Mouse (Mus musculus) embryonic facial prominence, embryonic 14.5 days (tissue): ENCODE data around the gene Clstn2. TPM values are rescaled to one million over a fixed set of nuclear protein-coding genes. Genes with fewer than 3 reads are reported as not detected.

Source experiments
- ATAC-seq: fragments of 200-750 bp; cut with Nextera tagmentation; 2 replicates; pipeline ENCODE4 v1.8.0; 2017; ENCODE audit warnings: low read depth, moderate number of reproducible peaks, moderate TSS enrichment
- DNase-seq: peaks from one replicate; pipeline ENCODE4 v3.0.0-alpha.2; 2015; ENCODE audit warnings: low spot score
- H3K27ac ChIP-seq: fragments of 300-500 bp; sonication (generic); replicated peaks from 2 replicates; pipeline ENCODE4 v1.5.1; 2014; ENCODE audit warnings: low read depth, mild to moderate bottlenecking, low read length, moderate library complexity
- H3K27me3 ChIP-seq: fragments of 300-500 bp; sonication (generic); replicated peaks from 2 replicates; pipeline ENCODE4 v1.6.1; 2014; ENCODE audit warnings: low read length; ENCODE audit not compliant: control insufficient read depth, insufficient read depth
- H3K36me3 ChIP-seq: fragments of 300-500 bp; sonication (generic); 2 replicates; pipeline ENCODE4 v1.6.1; 2014; ENCODE audit warnings: low read length, mixed read lengths; ENCODE audit not compliant: control insufficient read depth, insufficient read depth
- H3K4me1 ChIP-seq: fragments of 300-500 bp; sonication (generic); 2 replicates; pipeline ENCODE4 v1.6.1; 2014; ENCODE audit warnings: antibody characterized with exemption, low read length; ENCODE audit not compliant: control insufficient read depth, insufficient read depth
- H3K4me2 ChIP-seq: fragments of 300-500 bp; sonication (generic); 2 replicates; pipeline ENCODE4 v1.6.1; 2014; ENCODE audit warnings: low read depth, mild to moderate bottlenecking, low read length, moderate library complexity, mixed read lengths
- H3K4me3 ChIP-seq: fragments of 300-500 bp; sonication (generic); 2 replicates; pipeline ENCODE4 v1.5.1; 2014; ENCODE audit warnings: low read depth, mild to moderate bottlenecking, low read length
- H3K9ac ChIP-seq: fragments of 300-500 bp; sonication (generic); 2 replicates; pipeline ENCODE4 v1.6.1; 2014; ENCODE audit warnings: low read depth, mild to moderate bottlenecking, low read length, moderate library complexity, mixed read lengths
- H3K9me3 ChIP-seq: fragments of 300-500 bp; sonication (generic); 2 replicates; pipeline ENCODE4 v1.6.1; 2016; ENCODE audit warnings: low read length; ENCODE audit not compliant: control insufficient read depth
- WGBS: fragments of 180-500 bp; shearing (Covaris S2); extraction: QIAGEN DNeasy Blood & Tissue Kit; methylation state at CpG from one replicate; pipeline ENCODE4 v1.1.7; 2014; 5-methylcytosine and 5-hydroxymethylcytosine counted together
- polyA plus RNA-seq: library from polyadenylated mRNA; unstranded; fragments of >200 nt; fragmentation: Nextera tagmentation; extraction: Ambion mirVana; gene quantifications from 2 replicates; pipeline ENCODE4 v1.2.1, GENCODE M21; 2014

Gene Clstn2
- polyA plus RNA-seq, 1 experiment from 2014 or later, result 3.8 TPM

- no peaks in the 10 kb centered on the region for H3K27me3 ChIP-seq
- H3K4me1 ChIP-seq, result no peaks in the 10 kb centered on the region
- whole genome bisulfite sequencing, result 56% methylated on average over 4 of the region's 4 CpGs
- H3K36me3 ChIP-seq, result no peaks in the 10 kb centered on the region
- no peak overlapping the region for H3K4me2 ChIP-seq
- H3K9ac ChIP-seq, result no peak overlapping the region
- DNase-seq, result peak; percentile 36
- no peaks in the 10 kb centered on the region for H3K9me3 ChIP-seq
- no peak overlapping the region for H3K4me3 ChIP-seq
- H3K27ac ChIP-seq, result no peak overlapping the region
- peak; percentile 79 for ATAC-seq
These were observed 397.6 kb downstream of the Clstn2 start for GRCm38 (mm10) chr9:97635351-97635750.

DNA sequence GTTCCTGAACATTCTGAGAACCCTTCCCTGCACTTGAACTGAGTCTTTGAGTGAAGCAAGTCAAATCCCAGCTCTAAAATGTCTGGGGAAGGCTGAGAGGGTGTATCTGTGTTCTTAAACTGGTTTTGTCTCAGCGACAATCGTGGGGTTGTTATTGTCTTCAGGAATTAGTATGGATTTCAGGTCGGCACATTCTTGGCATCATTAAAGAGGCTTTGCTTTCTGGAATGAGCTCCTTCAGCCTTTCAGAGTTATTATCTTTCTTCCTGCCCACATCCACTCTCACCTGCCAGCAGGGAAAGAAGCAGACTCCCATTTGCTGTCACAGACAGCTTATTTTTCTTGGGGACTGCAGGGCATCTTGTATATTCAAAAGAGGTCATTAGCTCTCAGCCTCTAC, 398.1 kb downstream of the Clstn2 start:
- Histone ChIP-seq H3K36me3 (no peaks in the 10 kb centered on the region), H3K9ac (no peak overlapping the region), H3K4me3 (no peak overlapping the region), H3K27me3 (no peaks in the 10 kb centered on the region), H3K9me3 (no peaks in the 10 kb centered on the region), H3K27ac (no peak overlapping the region), H3K4me2 (no peak overlapping the region), H3K4me1 (no peaks in the 10 kb centered on the region)
- ATAC-seq, result peak; percentile 61
- WGBS, result 46% methylated on average over 3 of the region's 3 CpGs
- peak; percentile 66 for DNase-seq

DNA sequence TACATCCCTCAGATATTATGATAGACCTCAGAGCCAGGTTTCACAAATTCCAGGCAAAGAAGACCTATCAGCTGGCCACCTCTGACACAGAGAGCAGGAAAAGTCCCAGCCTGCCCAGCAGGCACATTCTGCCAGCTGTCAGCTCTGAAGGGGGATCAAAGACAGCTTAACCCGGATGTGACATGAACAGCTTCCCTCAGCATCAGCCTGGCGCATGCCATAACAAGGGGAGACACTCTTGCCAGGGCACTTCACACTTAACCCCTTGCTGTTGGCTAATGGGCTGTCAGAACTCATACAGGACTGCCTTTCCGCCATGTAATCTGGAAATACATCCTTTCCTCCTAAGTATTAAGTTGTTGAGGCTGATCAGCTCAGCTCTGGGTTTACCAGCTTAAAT, 403.8 kb downstream of the Clstn2 start:
- Histone ChIP-seq H3K36me3 (no peaks in the 10 kb centered on the region), H3K9ac (no peak overlapping the region), H3K27ac (no peak overlapping the region), H3K9me3 (no peaks in the 10 kb centered on the region), H3K4me1 (peaks cover 3% of the 10 kb centered on the region; the same call in 1 of the 2 replicates), H3K4me3 (no peak overlapping the region), H3K27me3 (no peaks in the 10 kb centered on the region), H3K4me2 (no peak overlapping the region)
- ATAC-seq (no peak), DNase-seq (peak; percentile 19)
- WGBS, result 40% methylated on average over 3 of the region's 3 CpGs

- peaks cover 3% of the 10 kb centered on the region; the same call in 1 of the 2 replicates for H3K4me1 ChIP-seq
- H3K4me2 ChIP-seq, result no peak overlapping the region
- DNase-seq (no peak), ATAC-seq (no peak)
- 52% methylated on average over 6 of the region's 6 CpGs for WGBS
- H3K27ac ChIP-seq, result no peak overlapping the region
- no peak overlapping the region for H3K9ac ChIP-seq
- no peaks in the 10 kb centered on the region for H3K9me3 ChIP-seq
- H3K27me3 ChIP-seq, result no peaks in the 10 kb centered on the region
- no peak overlapping the region for H3K4me3 ChIP-seq
- no peaks in the 10 kb centered on the region for H3K36me3 ChIP-seq
These were observed 404.5 kb downstream of the Clstn2 start for GRCm38 (mm10) chr9:97628361-97628908.

DNA sequence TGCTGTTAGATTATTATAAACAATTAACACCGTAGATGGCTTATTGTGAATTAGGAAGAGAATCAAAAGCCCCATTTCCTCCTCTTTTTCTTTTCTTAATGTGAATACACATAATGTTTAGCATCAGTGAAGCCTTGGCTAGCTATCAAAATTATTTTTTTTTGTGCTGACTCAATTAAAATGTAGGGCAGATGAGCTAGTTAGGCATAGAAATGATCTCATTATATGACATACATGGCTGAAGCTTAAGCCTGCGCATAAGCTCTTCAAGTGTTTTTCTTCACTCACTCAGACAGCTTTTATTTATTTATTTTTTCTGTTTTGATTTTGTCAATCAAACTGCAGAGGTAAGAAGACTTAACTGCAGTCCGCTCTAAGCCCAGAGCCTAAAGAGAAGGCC, 405.1 kb downstream of the Clstn2 start:
- Histone ChIP-seq H3K36me3 (no peaks in the 10 kb centered on the region), H3K9ac (no peak overlapping the region), H3K4me1 (peaks cover 3% of the 10 kb centered on the region; the same call in 1 of the 2 replicates), H3K9me3 (no peaks in the 10 kb centered on the region), H3K27ac (no peak overlapping the region), H3K4me3 (no peak overlapping the region), H3K4me2 (no peak overlapping the region), H3K27me3 (no peaks in the 10 kb centered on the region)
- ATAC-seq (no peak), DNase-seq (no peak)
- 73% methylated on average over 3 of the region's 3 CpGs for WGBS

GRCm38 (mm10) chr9:97610566-97610965, 422.4 kb downstream of the Clstn2 start:
- Histone ChIP-seq H3K36me3 (no peaks in the 10 kb centered on the region), H3K4me3 (no peak overlapping the region), H3K4me2 (no peak overlapping the region), H3K27me3 (no peaks in the 10 kb centered on the region), H3K9ac (no peak overlapping the region), H3K4me1 (no peaks in the 10 kb centered on the region), H3K27ac (no peak overlapping the region), H3K9me3 (no peaks in the 10 kb centered on the region)
- 67% methylated on average over 6 of the region's 7 CpGs for WGBS
- DNase-seq (no peak), ATAC-seq (no peak)

DNA sequence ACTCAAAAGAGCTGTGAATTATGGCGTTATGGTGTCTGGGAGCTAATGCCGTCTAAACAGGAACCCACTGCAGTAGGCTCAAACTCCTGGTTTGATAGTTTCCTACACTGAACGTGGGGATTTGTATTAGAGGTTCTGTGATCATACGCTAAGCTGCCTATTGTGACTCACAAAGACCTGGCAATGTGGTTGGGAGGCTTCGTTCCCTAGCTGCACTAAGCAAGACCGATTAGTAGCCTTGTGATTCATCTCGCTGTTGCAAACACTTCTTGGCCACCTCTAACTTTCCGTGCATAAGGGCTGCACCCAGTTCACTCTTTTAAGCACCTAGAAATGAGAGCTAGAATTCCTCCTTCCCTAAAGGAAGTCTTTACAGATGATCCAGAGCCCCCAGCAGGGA, 429.3 kb downstream of the Clstn2 start:
- ATAC-seq, result no peak

DNA sequence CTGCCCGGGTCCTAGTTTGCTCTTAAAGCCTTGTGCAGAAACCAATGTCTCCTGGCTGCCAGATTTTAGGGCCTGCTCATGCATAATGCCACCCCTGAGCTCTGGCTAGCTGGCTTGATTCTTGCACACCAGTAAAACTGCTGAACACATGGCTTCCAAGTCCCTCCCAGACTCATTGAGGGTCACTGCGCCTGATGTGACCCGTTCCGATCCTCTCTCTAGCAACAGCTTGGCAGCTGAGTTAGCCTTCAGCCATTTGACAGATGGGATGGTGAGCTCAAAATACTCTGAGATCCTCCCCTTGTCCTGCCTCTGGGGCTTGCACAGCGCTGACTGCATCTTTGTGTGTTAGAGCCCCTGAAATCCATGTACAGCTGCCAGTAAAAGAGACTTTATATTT, 430.5 kb downstream of the Clstn2 start:
- Histone ChIP-seq H3K27ac (no peak overlapping the region), H3K4me3 (no peak overlapping the region), H3K27me3 (no peaks in the 10 kb centered on the region), H3K9me3 (no peaks in the 10 kb centered on the region), H3K4me2 (no peak overlapping the region), H3K9ac (no peak overlapping the region), H3K4me1 (no peaks in the 10 kb centered on the region), H3K36me3 (no peaks in the 10 kb centered on the region)
- 61% methylated on average over 5 of the region's 5 CpGs for WGBS
- ATAC-seq (no peak), DNase-seq (peak; percentile 20)

More for the DNA sequence above, 429.3 kb downstream of the Clstn2 start:
- no peaks in the 10 kb centered on the region for H3K4me1 ChIP-seq
- no peaks in the 10 kb centered on the region for H3K27me3 ChIP-seq
- no peak overlapping the region for H3K27ac ChIP-seq
- 82% methylated on average over 8 of the region's 8 CpGs for WGBS
- H3K9ac ChIP-seq, result no peak overlapping the region
- no peaks in the 10 kb centered on the region for H3K36me3 ChIP-seq
- no peaks in the 10 kb centered on the region for H3K9me3 ChIP-seq
- no peak overlapping the region for H3K4me2 ChIP-seq
- DNase-seq, result no peak
- H3K4me3 ChIP-seq, result no peak overlapping the region

DNA sequence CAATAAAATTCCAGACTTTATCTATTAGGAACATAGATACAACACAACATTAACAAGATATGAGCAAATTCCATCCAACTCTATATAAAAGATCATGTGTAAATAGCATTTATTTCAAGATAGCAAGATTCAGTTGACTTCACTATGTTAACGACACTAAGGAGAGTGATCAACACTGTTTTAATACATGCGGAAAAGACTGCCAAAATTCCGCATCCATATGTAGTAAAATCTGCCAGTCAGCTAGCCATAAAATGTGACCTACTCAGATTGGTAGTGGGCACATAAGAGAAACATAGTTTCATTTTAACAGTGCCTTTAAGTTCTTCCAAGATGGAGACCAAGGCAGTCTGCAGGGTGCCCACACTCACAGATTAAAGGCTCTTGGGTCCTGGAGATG, 434.0 kb downstream of the Clstn2 start:
- Histone ChIP-seq H3K9ac (no peak overlapping the region), H3K36me3 (no peaks in the 10 kb centered on the region), H3K4me3 (no peak overlapping the region), H3K9me3 (no peaks in the 10 kb centered on the region), H3K4me1 (no peaks in the 10 kb centered on the region), H3K27ac (no peak overlapping the region), H3K4me2 (no peak overlapping the region), H3K27me3 (no peaks in the 10 kb centered on the region)
- no peak for ATAC-seq
- DNase-seq, result no peak
- WGBS, result 92% methylated on average over 3 of the region's 3 CpGs
